Mouse (Mus musculus): ENCODE data around the gene Mvk.

The Mvk gene

GRCm38 (mm10) chr5:114443566-114444367 lies at the start of gene Mvk, which contains the start of gene Mmab:
Gene Mvk, plus strand, starts transcription at chr5:114444269.
Gene Mmab, minus strand, starts transcription at chr5:114444060.
- DNase-seq (ENCODE audit: low spot score): peak; percentile 99

- DNase-seq (ENCODE audit: low spot score): no peak
These were observed 37.5 kb upstream of the Mvk start for GRCm38 (mm10) chr5:114406592-114406991.

GRCm38 (mm10) chr5:114407269-114407668 lies 36.8 kb upstream of the Mvk start:
- DNase-seq (ENCODE audit: low spot score): no peak

GRCm38 (mm10) chr5:114407810-114408209 lies 36.3 kb upstream of the Mvk start:
- no peak for DNase-seq (ENCODE audit: low spot score)

- no peak for DNase-seq (ENCODE audit: low spot score)
These were observed 35.2 kb upstream of the Mvk start for GRCm38 (mm10) chr5:114408846-114409245.

- no peak for DNase-seq (ENCODE audit: low spot score)
These were observed 33.6 kb upstream of the Mvk start for GRCm38 (mm10) chr5:114410429-114410828.

GRCm38 (mm10) chr5:114412361-114412998 lies 31.6 kb upstream of the Mvk start:
- no peak for DNase-seq (ENCODE audit: low spot score)

- DNase-seq (ENCODE audit: low spot score): no peak
These were observed 30.9 kb upstream of the Mvk start for GRCm38 (mm10) chr5:114413067-114413735.

- DNase-seq (ENCODE audit: low spot score): no peak
These were observed 28.5 kb upstream of the Mvk start for GRCm38 (mm10) chr5:114415606-114416005.

- DNase-seq (ENCODE audit: low spot score): no peak
These were observed 27.2 kb upstream of the Mvk start for GRCm38 (mm10) chr5:114416855-114417254.

GRCm38 (mm10) chr5:114418541-114418940 lies 25.5 kb upstream of the Mvk start:
- DNase-seq (ENCODE audit: low spot score): no peak

GRCm38 (mm10) chr5:114421561-114422298 lies 22.3 kb upstream of the Mvk start:
- no peak for DNase-seq (ENCODE audit: low spot score)

GRCm38 (mm10) chr5:114422591-114422990 lies 21.5 kb upstream of the Mvk start:
- no peak for DNase-seq (ENCODE audit: low spot score)

GRCm38 (mm10) chr5:114423961-114424360 lies 20.1 kb upstream of the Mvk start:
- DNase-seq (ENCODE audit: low spot score): no peak

- DNase-seq (ENCODE audit: low spot score): no peak
These were observed 17.3 kb upstream of the Mvk start for GRCm38 (mm10) chr5:114426732-114427131.

- no peak for DNase-seq (ENCODE audit: low spot score)
These were observed 15.4 kb upstream of the Mvk start for GRCm38 (mm10) chr5:114428621-114429020.

- DNase-seq (ENCODE audit: low spot score): no peak
These were observed 14.3 kb upstream of the Mvk start for GRCm38 (mm10) chr5:114429781-114430180.

- no peak for DNase-seq (ENCODE audit: low spot score)
These were observed 9.7 kb upstream of the Mvk start for GRCm38 (mm10) chr5:114434359-114434758.

GRCm38 (mm10) chr5:114435588-114435987 lies 8.5 kb upstream of the Mvk start:
- no peak for DNase-seq (ENCODE audit: low spot score)

- DNase-seq (ENCODE audit: low spot score): no peak
These were observed 261 bp downstream of the Mvk start for GRCm38 (mm10) chr5:114444368-114444692.

- no peak for DNase-seq (ENCODE audit: low spot score)
These were observed 4.9 kb downstream of the Mvk start for GRCm38 (mm10) chr5:114449011-114449410.

- no peak for DNase-seq (ENCODE audit: low spot score)
These were observed 12.2 kb downstream of the Mvk start for GRCm38 (mm10) chr5:114456287-114456686.
